Mouse (Mus musculus): ENCODE data around the gene Slc5a2. TPM values are rescaled to one million over a fixed set of nuclear protein-coding genes. Genes with fewer than 3 reads are reported as not detected.

The Slc5a2 gene
- polyA plus RNA-seq, 1 experiment from 2014 or later, result not detected

DNA sequence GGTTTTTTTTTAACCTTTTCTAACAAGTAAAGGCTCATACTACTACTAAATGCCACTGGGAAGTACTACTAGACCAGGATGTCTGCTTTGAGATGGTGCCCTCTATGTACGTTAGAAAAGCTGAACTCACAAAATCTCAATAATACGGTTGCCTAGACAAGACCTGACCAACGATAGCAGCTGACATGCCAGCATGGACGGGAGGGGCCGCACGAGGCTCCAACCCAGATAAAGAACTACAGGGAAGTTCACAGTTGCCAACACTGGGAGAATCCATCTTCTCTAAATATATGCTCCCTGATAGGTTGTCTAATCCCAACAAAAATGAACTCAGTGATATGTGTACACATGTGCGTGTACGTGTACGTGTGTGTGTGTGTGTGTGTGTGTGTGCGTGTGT lies 29.3 kb downstream of the Slc5a2 start:
- TF ChIP-seq CTCF (IDR thresholded peaks at IDR 0.05; ENCODE audit: low read depth), result no peak
- Histone ChIP-seq H3K4me2 (replicated peaks; ENCODE audit: low read depth) (no peak overlapping the region), H3K4me1 (replicated peaks; ENCODE audit: control insufficient read depth, insufficient read depth, low read length) (peaks cover 12% of the 10 kb centered on the region), H3K36me3 (ENCODE audit: control insufficient read depth, insufficient read depth) (peaks cover 23% of the 10 kb centered on the region), H3K9ac (ENCODE audit: low read depth, low read length) (no peak overlapping the region), H3K27me3 (replicated peaks; ENCODE audit: control insufficient read depth, insufficient read depth, low read length) (no peaks in the 10 kb centered on the region), H3K9me3 (ENCODE audit: control insufficient read depth) (no peaks in the 10 kb centered on the region), H3K27ac (ENCODE audit: low read depth, low read length) (no peak overlapping the region), H3K4me3 (ENCODE audit: low read depth, low read length) (no peak overlapping the region)
- ATAC-seq, result no peak
- WGBS, result 75% methylated on average over 10 of the region's 10 CpGs

DNA sequence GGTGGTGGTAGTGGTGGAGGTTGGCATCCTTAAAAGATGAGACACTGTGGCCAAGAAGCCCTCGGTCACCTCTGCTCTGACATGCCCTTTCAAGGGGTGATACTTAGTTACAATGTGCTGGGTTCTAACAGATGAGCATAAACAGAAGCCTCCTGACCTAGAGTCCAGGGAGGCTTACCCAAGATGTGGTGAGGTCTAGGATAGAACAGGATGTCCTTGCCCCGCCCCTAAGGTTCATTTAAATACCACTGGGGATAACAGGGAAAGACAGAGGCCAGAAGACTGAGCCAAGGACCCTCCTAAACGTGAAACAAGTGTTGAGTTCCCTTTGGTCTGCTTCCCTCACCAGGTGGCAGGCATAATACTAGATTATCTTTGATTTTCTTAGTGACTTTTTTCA lies 31.1 kb downstream of the Slc5a2 start:
- no peak for TF ChIP-seq CTCF (IDR thresholded peaks at IDR 0.05; ENCODE audit: low read depth)
- Histone ChIP-seq H3K9me3 (ENCODE audit: control insufficient read depth) (no peaks in the 10 kb centered on the region), H3K4me2 (replicated peaks; ENCODE audit: low read depth) (peak overlapping the region; percentile 89), H3K4me1 (replicated peaks; ENCODE audit: control insufficient read depth, insufficient read depth, low read length) (peaks cover 12% of the 10 kb centered on the region), H3K27me3 (replicated peaks; ENCODE audit: control insufficient read depth, insufficient read depth, low read length) (no peaks in the 10 kb centered on the region), H3K9ac (ENCODE audit: low read depth, low read length) (no peak overlapping the region), H3K36me3 (ENCODE audit: control insufficient read depth, insufficient read depth) (peaks cover 10% of the 10 kb centered on the region), H3K27ac (ENCODE audit: low read depth, low read length) (peak overlapping the region; percentile 94; the same call in 1 of the 2 replicates), H3K4me3 (ENCODE audit: low read depth, low read length) (peak overlapping the region; percentile 75)
- ATAC-seq, result no peak
- WGBS, result 58% methylated on average over 3 of the region's 3 CpGs

DNA sequence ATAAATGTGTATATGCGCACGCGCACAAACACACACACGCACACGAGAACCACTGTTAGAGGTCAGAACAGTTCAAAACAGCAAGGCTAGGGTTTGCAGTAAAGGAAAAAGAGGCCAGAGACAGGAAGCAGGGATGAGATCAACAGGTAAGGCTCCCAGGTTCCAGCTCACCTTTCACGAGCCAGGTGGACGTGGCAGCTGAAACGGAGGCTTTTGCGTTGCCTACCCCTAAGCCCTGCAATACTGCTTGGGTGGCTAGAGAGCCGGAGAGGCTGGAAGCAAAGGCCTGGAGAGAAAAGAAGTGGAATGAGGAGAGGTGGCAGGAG lies 31.8 kb downstream of the Slc5a2 start:
- H3K27me3 ChIP-seq (replicated peaks; ENCODE audit: control insufficient read depth, insufficient read depth, low read length), result no peaks in the 10 kb centered on the region
- H3K4me3 ChIP-seq (ENCODE audit: low read depth, low read length), result peak overlapping the region; percentile 75
- no peaks in the 10 kb centered on the region for H3K9me3 ChIP-seq (ENCODE audit: control insufficient read depth)
- peak overlapping the region; percentile 89 for H3K4me2 ChIP-seq (replicated peaks; ENCODE audit: low read depth)
- WGBS, result 14% methylated on average over 10 of the region's 10 CpGs
- peak; percentile 44 for ATAC-seq
- H3K9ac ChIP-seq (ENCODE audit: low read depth, low read length), result peak overlapping the region; percentile 87
- peak overlapping the region; percentile 94 for H3K27ac ChIP-seq (ENCODE audit: low read depth, low read length)
- H3K36me3 ChIP-seq (ENCODE audit: control insufficient read depth, insufficient read depth), result peaks cover 10% of the 10 kb centered on the region
- H3K4me1 ChIP-seq (replicated peaks; ENCODE audit: control insufficient read depth, insufficient read depth, low read length), result peaks cover 12% of the 10 kb centered on the region
- TF ChIP-seq CTCF (IDR thresholded peaks at IDR 0.05; ENCODE audit: low read depth), result no peak

DNA sequence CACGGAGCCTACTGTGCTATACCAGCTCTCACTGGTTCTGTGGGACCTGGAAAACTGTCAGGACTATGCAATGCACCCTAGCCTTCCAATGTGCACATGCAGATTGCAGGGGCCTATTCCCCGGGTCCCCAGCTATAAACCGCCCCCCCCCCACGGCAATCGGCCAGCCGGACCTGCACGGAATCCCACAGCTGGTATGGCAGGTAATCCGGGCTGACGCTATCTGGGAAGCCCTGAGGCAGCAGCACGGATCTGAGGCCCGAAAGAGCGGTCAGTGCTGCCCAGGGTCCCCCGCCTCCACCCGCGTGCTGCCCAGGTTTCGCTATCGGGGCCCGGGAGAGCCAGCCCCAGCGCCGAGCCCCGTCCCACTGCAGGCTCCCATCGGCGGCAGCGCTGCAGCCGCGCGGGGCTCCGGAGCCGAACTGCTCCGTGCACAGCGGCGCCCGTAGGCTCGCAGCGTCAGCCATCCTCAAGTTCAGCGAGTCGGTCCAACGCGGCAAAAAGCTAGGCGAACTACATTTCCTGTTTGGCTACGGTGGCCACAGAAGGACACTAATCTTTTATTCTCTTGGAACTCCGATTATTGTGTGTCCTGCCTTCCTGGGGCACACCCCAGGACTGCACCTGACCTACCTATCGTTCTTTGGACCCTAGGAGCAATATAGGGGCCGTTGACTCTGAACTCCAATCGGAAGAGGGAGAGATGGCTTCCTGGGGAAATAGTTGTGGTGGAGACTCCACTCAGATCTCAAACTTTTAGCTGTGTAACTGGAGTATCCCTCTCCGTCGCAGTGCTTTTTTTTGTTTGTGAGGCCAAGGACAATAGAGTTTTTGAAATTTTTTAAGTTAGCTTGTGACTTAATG lies 32.4 kb downstream of the Slc5a2 start, which contains the start of gene BC017158:
TSS of gene BC017158 (minus strand) at position 554 of the 864 bp plus-strand sequence.
- no peaks in the 10 kb centered on the region for H3K9me3 ChIP-seq (ENCODE audit: control insufficient read depth)

DNA sequence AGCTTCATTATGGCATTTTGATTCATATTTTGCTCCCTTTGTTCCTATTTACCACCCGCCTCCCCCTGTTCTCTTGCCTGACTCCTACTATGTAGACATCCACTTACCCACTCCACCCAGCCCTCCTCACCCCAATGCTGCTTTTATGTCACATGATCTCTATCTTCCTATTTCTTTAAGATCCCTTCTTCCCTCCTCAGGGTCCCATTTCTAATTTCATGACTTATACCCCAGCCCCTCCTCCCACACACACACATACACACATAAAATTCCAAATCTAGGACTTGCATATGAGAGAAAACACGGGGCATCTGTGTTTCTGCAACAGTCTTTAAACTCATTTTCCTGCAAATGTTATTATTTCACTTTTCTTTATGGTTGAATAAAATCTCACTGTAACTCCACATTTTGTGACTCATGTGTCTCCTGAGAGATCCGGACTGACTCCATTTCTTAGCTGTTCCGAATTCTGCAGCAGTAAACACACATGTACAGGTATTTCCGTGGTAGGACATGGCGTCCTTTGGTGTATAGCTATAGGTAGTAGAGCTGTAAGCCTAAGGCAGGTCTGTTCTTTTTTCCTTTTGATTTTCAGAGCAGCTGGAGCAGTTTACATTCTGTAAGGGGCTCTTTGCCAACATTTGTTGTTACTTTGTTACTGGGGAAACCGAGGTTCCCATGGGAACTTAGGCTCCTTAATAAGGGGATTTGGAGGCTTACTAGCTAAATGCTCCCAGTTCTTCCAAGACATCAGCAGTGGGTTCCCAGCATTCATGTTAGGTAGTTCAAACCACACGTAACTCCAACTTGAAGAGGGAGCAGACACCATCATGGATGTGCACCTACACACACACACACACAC lies 33.3 kb downstream of the Slc5a2 start:
- peak overlapping the region; percentile 89 for H3K4me2 ChIP-seq (replicated peaks; ENCODE audit: low read depth)
- WGBS, result 73% methylated on average over 8 of the region's 8 CpGs
- no peak for TF ChIP-seq CTCF (IDR thresholded peaks at IDR 0.05; ENCODE audit: low read depth)
- no peaks in the 10 kb centered on the region for H3K27me3 ChIP-seq (replicated peaks; ENCODE audit: control insufficient read depth, insufficient read depth, low read length)
- H3K9ac ChIP-seq (ENCODE audit: low read depth, low read length), result 0 out of 2 replicates have a peak overlapping the region, but pooled peaks have one; percentile 87
- H3K4me3 ChIP-seq (ENCODE audit: low read depth, low read length), result peak overlapping the region; percentile 75; the same call in 1 of the 2 replicates
- H3K36me3 ChIP-seq (ENCODE audit: control insufficient read depth, insufficient read depth), result peaks cover 7% of the 10 kb centered on the region
- H3K4me1 ChIP-seq (replicated peaks; ENCODE audit: control insufficient read depth, insufficient read depth, low read length), result peaks cover 12% of the 10 kb centered on the region
- ATAC-seq, result 0 out of 2 replicates have a peak, but pooled peaks have one; percentile 32
- H3K9me3 ChIP-seq (ENCODE audit: control insufficient read depth), result no peaks in the 10 kb centered on the region
- peak overlapping the region; percentile 94 for H3K27ac ChIP-seq (ENCODE audit: low read depth, low read length)

More for the DNA sequence above, 32.4 kb downstream of the Slc5a2 start, which contains the start of gene BC017158:
- no peaks in the 10 kb centered on the region for H3K27me3 ChIP-seq (replicated peaks; ENCODE audit: control insufficient read depth, insufficient read depth, low read length)
- ATAC-seq, result peak; percentile 94
- peak within 1 kb of the TSS; percentile 89 for H3K4me2 ChIP-seq (replicated peaks; ENCODE audit: low read depth)
- TF ChIP-seq CTCF (IDR thresholded peaks at IDR 0.05; ENCODE audit: low read depth), result no peak
- under 1% methylated on average over 46 of the region's 47 CpGs for WGBS
- H3K9ac ChIP-seq (ENCODE audit: low read depth, low read length), result peak within 1 kb of the TSS; percentile 87
- H3K27ac ChIP-seq (ENCODE audit: low read depth, low read length), result peak within 1 kb of the TSS; percentile 94
- peaks cover 12% of the 10 kb centered on the region for H3K4me1 ChIP-seq (replicated peaks; ENCODE audit: control insufficient read depth, insufficient read depth, low read length)
- H3K4me3 ChIP-seq (ENCODE audit: low read depth, low read length), result peak within 1 kb of the TSS; percentile 75
- peaks cover 10% of the 10 kb centered on the region for H3K36me3 ChIP-seq (ENCODE audit: control insufficient read depth, insufficient read depth)

DNA sequence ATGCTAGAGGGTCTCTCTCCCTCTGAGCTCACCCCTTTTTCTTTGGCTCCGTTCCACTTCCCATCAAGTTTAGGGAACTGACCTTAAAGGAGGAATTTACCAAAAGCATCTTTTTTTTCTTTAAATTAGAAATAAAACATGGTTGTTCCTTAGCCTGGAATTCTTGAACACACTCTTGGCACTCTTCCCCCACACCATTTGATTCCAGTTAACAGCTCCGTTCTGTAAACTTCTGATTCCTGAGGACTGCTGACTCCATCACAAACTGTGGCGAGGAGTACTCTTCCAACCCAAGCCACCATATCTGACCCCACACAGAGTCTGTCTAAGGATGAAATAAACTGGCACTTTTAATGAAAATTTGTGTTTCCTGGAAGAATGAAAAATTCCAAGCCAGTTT lies 35.5 kb downstream of the Slc5a2 start:
- H3K4me1 ChIP-seq (replicated peaks; ENCODE audit: control insufficient read depth, insufficient read depth, low read length), result peaks cover 12% of the 10 kb centered on the region
- ATAC-seq, result no peak
- no peak overlapping the region for H3K4me3 ChIP-seq (ENCODE audit: low read depth, low read length)
- no peak overlapping the region for H3K9ac ChIP-seq (ENCODE audit: low read depth, low read length)
- WGBS, result 84% methylated on average over 3 of the region's 3 CpGs
- no peaks in the 10 kb centered on the region for H3K36me3 ChIP-seq (ENCODE audit: control insufficient read depth, insufficient read depth)
- no peak for TF ChIP-seq CTCF (IDR thresholded peaks at IDR 0.05; ENCODE audit: low read depth)
- H3K9me3 ChIP-seq (ENCODE audit: control insufficient read depth), result no peaks in the 10 kb centered on the region
- H3K27me3 ChIP-seq (replicated peaks; ENCODE audit: control insufficient read depth, insufficient read depth, low read length), result no peaks in the 10 kb centered on the region
- H3K27ac ChIP-seq (ENCODE audit: low read depth, low read length), result no peak overlapping the region
- no peak overlapping the region for H3K4me2 ChIP-seq (replicated peaks; ENCODE audit: low read depth)

Measured in intestine, postnatal 0 days (tissue).